Comparison of ENCODE assay signal across 8 mouse cellular contexts in the genomic region with DNA sequence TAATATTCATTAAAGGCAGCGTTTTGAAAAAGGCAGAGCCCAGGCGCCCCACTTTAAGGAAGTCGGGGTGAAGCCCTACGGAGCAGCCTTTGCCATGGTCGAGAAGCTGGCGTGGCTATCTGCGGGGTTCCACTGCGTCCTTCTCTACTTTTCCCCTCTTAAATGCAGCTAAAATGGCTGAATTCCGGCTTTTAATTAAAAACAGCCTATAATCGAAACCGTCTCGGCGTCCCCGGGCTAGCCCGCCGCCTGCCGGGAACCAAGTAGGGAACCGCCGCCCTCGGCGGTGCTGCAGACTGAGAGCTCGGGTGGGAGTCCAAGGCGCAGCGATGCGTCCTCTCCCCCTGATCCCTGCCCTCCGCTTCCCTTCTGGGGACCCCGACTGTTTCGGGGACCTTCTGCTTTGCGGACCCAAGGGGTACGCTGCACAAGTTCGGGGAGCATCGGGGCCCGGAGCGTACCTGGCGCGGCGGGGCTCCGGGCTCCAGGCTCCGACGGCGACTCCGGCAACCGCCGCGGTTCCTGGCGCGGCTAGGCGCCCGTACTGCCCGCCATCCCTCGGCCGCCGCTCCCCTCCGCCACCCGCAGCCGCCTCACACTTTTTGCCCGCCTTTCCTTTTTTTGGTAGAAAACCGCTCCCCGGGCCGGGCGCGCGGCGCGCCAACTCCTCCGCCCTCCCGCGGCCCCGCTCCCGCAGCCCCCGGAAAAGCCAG. TPM values are rescaled to one million over a fixed set of nuclear protein-coding genes. Genes with fewer than 3 reads are reported as not detected.
DNase-seq lines count a peak whose midpoint lies in the region; ATAC-seq lines count a peak whose summit lies in the region.

No protein-coding gene starts in this region.

- peak overlapping the region; percentile 95 for H3K4me3 ChIP-seq in intestine, embryonic 16.5 days (ENCODE audit: low read length)
- peak overlapping the region; percentile 93 for H3K4me3 ChIP-seq in limb, embryonic 11.5 days (ENCODE audit: low read depth, low read length)
- peak overlapping the region; percentile 98 for H3K4me3 ChIP-seq in midbrain, embryonic 14.5 days (replicated peaks; ENCODE audit: low read depth, low read length)
- peak overlapping the region; percentile 99 for H3K4me3 ChIP-seq in stomach, embryonic 14.5 days (ENCODE audit: low read depth, low read length)

- no peaks in the 10 kb centered on the region for H3K27me3 ChIP-seq in intestine, embryonic 16.5 days (replicated peaks; ENCODE audit: control insufficient read depth, insufficient read depth, low read length)
- H3K27me3 ChIP-seq in limb, embryonic 11.5 days (ENCODE audit: control insufficient read depth, insufficient read depth, low read length), result no peaks in the 10 kb centered on the region
- no peaks in the 10 kb centered on the region for H3K27me3 ChIP-seq in midbrain, embryonic 14.5 days (ENCODE audit: control insufficient read depth, insufficient read depth, low read length)
- H3K27me3 ChIP-seq in stomach, embryonic 14.5 days (ENCODE audit: control insufficient read depth, insufficient read depth, low read length), result no peaks in the 10 kb centered on the region

- peaks cover 17% of the 10 kb centered on the region for H3K4me1 ChIP-seq in intestine, embryonic 16.5 days (ENCODE audit: control insufficient read depth, insufficient read depth, low read length)
- peaks cover 15% of the 10 kb centered on the region for H3K4me1 ChIP-seq in limb, embryonic 11.5 days (ENCODE audit: control insufficient read depth, insufficient read depth, low read length)
- H3K4me1 ChIP-seq in midbrain, embryonic 14.5 days (ENCODE audit: control insufficient read depth, insufficient read depth, low read length), result peaks cover 11% of the 10 kb centered on the region
- H3K4me1 ChIP-seq in stomach, embryonic 14.5 days (ENCODE audit: control insufficient read depth, insufficient read depth, low read length), result peaks cover 14% of the 10 kb centered on the region

- H3K4me2 ChIP-seq in intestine, embryonic 16.5 days (ENCODE audit: low read depth, low read length), result peak overlapping the region; percentile 82
- peak overlapping the region; percentile 97 for H3K4me2 ChIP-seq in limb, embryonic 11.5 days (ENCODE audit: low read depth, severe bottlenecking)
- peak overlapping the region; percentile 100 for H3K4me2 ChIP-seq in midbrain, embryonic 14.5 days (ENCODE audit: low read length)
- peak overlapping the region; percentile 86 for H3K4me2 ChIP-seq in stomach, embryonic 14.5 days (replicated peaks; ENCODE audit: low read depth, low read length)

- no peaks in the 10 kb centered on the region for H3K9me3 ChIP-seq in intestine, embryonic 16.5 days (ENCODE audit: control insufficient read depth, low read length)
- no peaks in the 10 kb centered on the region for H3K9me3 ChIP-seq in limb, embryonic 11.5 days (ENCODE audit: control insufficient read depth, low read length)
- no peaks in the 10 kb centered on the region for H3K9me3 ChIP-seq in midbrain, embryonic 14.5 days (ENCODE audit: control insufficient read depth, low read length)
- no peaks in the 10 kb centered on the region for H3K9me3 ChIP-seq in stomach, embryonic 14.5 days (ENCODE audit: control insufficient read depth, low read depth, low read length)

- H3K27ac ChIP-seq in intestine, embryonic 16.5 days (ENCODE audit: low read length), result peak overlapping the region; percentile 100
- H3K27ac ChIP-seq in limb, embryonic 11.5 days (replicated peaks; ENCODE audit: low read depth, low read length), result peak overlapping the region; percentile 100
- H3K27ac ChIP-seq in midbrain, embryonic 14.5 days (replicated peaks; ENCODE audit: low read depth, low read length), result peak overlapping the region; percentile 99
- peak overlapping the region; percentile 100 for H3K27ac ChIP-seq in stomach, embryonic 14.5 days (ENCODE audit: low read length)

- no peak for ATAC-seq in cerebellum, adult (ENCODE audit: insufficient number of reproducible peaks, low FRiP score, low TSS enrichment)
- ATAC-seq in intestine, embryonic 16.5 days, result no peak
- no peak for ATAC-seq in limb, embryonic 11.5 days (ENCODE audit: insufficient number of reproducible peaks, low FRiP score, low TSS enrichment, low read depth)
- no peak for ATAC-seq in midbrain, embryonic 14.5 days (ENCODE audit: low FRiP score, low TSS enrichment)
- ATAC-seq in stomach, embryonic 14.5 days (ENCODE audit: insufficient number of reproducible peaks, insufficient read depth, low FRiP score, low read depth), result no peak

- peak overlapping the region; percentile 98 for H3K9ac ChIP-seq in intestine, embryonic 16.5 days (ENCODE audit: low read depth, low read length)
- H3K9ac ChIP-seq in limb, embryonic 11.5 days (ENCODE audit: low read length), result peak overlapping the region; percentile 100
- H3K9ac ChIP-seq in midbrain, embryonic 14.5 days (replicated peaks; ENCODE audit: low read length), result peak overlapping the region; percentile 100
- H3K9ac ChIP-seq in stomach, embryonic 14.5 days (replicated peaks; ENCODE audit: low read depth, low read length), result peak overlapping the region; percentile 100

- under 1% methylated on average over 71 of the region's 71 CpGs for WGBS in intestine, embryonic 16.5 days
- under 1% methylated on average over 67 of the region's 71 CpGs for WGBS in limb, embryonic 11.5 days
- WGBS in midbrain, embryonic 14.5 days, result under 1% methylated on average over 70 of the region's 71 CpGs
- WGBS in stomach, embryonic 14.5 days, result under 1% methylated on average over 71 of the region's 71 CpGs

- H3K36me3 ChIP-seq in intestine, embryonic 16.5 days (ENCODE audit: control insufficient read depth, insufficient read depth, low read length), result no peaks in the 10 kb centered on the region
- no peaks in the 10 kb centered on the region for H3K36me3 ChIP-seq in limb, embryonic 11.5 days (ENCODE audit: control insufficient read depth, insufficient read depth, low read length)
- H3K36me3 ChIP-seq in midbrain, embryonic 14.5 days (ENCODE audit: control insufficient read depth, insufficient read depth, low read length), result peaks cover 19% of the 10 kb centered on the region; the same call in 1 of the 2 replicates
- no peaks in the 10 kb centered on the region; the same call in 1 of the 2 replicates for H3K36me3 ChIP-seq in stomach, embryonic 14.5 days (ENCODE audit: control insufficient read depth, insufficient read depth, low read length)

- peak; percentile 82 for DNase-seq in cerebellum, adult 11 months
- DNase-seq in cerebellum, postnatal 10 days, result peak; percentile 84 to 85
- peak; percentile 72 to 82 for DNase-seq in gastrocnemius, postnatal 4 days (ENCODE audit: low spot score in 2 of 2)
- DNase-seq in limb, embryonic 11.5 days (ENCODE audit: low spot score), result peak; percentile 82
- peak; percentile 78 for DNase-seq in midbrain, embryonic 14.5 days

RNA-seq across cellular contexts. Expression of a gene that starts 0.5 kb away (rescaled TPM):
- total RNA-seq in gastrocnemius, postnatal 4 days (2021), result 10 to 100 TPM; 82.2 TPM
- polyA plus RNA-seq in intestine, embryonic 16.5 days (2015; fragmentation: Nextera tagmentation; extraction: Ambion mirVana), result 10.5 and 13.2 TPM in 2 replicates
- polyA plus RNA-seq in limb, embryonic 11.5 days (2014; fragmentation: Nextera tagmentation; extraction: Ambion mirVana), result 42.2 and 43.3 TPM in 2 replicates
- polyA plus RNA-seq in midbrain, embryonic 14.5 days (2014; fragmentation: Nextera tagmentation; extraction: Ambion mirVana), result 37.7 and 47.4 TPM in 2 replicates
- 36.0 and 41.2 TPM in 2 replicates for polyA plus RNA-seq in stomach, embryonic 14.5 days (2014; fragmentation: Nextera tagmentation; extraction: Ambion mirVana)
